Mouse (Mus musculus) 416B (cell line): ENCODE measurements around the gene Prkg1.

Experiments used
- DNase-seq: peaks from one replicate; pipeline ENCODE4 v3.0.0; 2011; ENCODE audit warnings: low read depth

Gene Prkg1

DNA sequence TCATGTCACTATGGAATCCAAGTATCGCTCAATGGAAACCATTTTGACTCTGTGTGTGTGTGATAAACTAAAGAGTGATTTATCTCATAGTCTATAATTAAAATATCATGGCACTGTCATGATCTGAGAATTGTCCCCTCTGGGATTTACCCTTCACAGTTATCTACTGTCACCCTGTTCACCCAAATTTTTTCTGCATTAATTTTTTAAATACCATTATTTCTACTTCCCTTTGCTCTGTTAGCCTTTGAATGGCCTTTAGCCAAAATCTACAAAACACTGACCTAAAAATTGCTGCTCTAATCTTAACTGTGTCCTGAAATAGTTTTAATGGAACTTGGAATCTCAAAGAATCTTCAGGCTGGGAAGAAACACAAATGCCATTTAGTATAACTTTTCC, 143.1 kb downstream of the Prkg1 start:
- DNase-seq = no peak

DNA sequence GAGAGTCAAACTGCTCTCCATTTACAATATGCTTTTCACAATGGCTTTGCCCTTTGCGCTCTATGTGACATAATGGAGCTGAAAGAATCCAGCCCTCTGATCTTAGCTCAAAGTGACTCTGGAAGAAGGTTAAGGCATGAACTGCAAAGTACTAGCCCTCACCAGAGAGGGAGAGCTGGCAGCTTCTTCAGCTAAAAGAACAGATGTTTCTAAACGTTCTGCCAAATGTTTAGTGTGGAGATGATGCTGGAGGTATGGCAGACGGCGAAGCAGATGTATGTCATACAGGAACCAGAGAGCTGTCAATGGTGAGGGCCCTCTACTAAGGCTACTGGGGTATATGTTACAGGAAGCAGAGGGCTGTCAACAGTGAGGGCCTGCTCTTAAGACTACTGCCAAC, 148.0 kb downstream of the Prkg1 start:
- DNase-seq = no peak

DNA sequence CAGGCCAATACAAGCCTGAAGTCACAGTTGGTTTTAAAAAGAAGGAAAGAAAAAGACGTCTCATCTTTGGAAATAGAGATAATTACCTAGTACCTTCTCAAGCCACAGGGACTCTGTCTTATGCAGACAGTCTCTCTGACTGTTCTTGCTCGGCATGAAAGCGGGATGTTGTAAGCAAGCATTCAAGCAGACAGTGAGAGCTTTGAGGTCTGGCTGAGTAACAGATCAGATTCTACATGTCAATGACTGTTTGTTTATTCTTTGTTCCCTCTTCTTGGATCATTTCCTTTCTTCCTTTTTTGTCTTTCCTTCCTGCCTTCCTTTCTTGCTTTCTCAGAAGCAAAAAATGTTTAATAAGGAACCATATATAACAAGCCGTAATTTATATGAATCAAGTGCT, 148.7 kb downstream of the Prkg1 start:
- DNase-seq = no peak

DNA sequence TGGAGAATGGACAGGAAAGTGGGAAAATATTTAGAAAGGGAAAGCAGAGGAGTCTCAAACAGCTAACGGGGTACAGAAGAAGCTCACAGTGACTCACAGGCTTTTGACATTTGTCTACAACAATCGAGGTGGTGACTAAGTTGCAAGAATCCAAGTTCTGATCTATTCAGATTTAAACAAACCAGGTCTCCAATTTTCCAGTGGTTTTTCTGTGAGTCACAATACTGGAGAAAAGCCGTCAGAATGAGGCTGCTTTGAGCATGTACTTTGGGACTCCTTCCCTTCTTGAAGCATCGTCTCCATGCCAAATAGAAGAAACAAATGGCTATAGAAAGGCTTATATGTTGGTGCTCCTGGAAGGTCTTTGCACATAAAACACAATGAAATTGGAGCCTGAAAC, 151.7 kb downstream of the Prkg1 start:
- DNase-seq = no peak

DNA sequence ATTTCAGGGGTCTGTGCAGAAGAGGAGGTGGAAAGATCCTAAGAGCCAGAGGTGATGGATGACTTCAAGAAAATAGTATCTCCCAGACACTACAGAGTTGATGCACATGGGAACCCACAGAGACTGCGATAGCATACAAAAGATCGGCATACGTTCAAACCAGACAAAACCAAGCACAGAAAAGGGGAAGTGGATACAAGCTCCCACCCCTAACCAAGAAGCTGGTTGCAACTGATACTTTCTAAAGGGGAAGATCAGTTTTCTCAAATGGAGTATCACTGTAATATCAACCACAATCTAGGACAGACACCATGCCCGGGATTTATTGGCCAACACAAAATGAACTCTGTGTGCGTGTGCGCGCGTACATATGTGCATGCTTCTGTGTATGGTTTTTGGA, 162.3 kb downstream of the Prkg1 start:
- DNase-seq = peak; percentile 56

DNA sequence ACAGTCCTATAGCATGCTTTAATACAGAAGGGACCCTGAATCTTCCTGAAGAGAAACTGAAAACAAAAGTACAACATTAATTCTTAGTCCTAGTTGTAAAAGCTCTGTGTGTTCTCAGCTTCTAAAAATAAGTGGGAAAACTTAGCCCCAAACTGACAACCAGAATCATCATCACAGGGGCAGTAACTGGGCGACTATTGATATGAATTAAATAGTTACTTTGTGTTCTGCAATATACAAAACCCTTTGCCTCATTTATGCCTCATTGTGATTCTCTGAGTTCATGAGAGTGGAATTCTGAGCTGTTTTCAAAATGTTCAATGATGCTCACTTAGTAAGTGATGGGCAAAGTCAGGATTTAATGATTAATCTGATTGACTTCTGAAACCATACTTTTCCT, 170.8 kb downstream of the Prkg1 start:
- DNase-seq = no peak

DNA sequence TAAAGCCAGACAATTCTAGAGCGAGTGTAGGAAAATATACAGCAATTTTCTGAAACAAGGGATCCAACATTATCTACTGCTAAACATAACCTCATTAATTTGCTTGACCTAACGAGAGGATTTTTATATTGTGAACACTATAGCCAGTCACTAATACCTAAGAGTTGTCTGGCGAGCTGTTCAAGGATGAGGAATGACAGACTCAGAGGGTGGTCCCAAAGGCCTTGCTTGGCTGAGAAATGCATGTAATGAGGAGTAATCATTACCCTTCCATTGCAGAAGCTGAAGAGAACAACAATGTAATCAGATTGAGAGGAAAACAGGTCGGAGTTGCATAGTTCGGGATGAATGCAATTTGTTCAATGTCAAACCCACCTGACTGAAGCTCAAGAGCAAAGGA, 174.1 kb downstream of the Prkg1 start:
- no peak for DNase-seq

DNA sequence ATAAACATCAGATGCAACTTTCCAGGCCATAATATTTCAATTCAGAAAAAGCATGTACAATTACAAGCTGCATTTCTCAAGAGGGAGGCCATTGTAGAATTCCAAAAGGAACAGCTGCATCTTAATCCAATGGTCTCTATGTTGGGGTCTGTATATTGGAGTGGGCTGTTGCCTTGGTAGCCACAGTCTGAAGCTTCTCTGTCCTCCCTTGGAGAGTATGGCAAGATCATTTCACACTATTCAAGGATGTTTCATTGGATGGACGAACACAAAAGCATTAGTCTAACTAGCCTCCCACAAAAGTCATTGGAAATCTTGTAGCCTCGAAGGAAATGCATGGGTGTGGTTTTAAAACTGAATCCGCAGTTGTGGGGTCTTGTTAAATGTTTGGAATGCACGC, 187.7 kb downstream of the Prkg1 start:
- no peak for DNase-seq

DNA sequence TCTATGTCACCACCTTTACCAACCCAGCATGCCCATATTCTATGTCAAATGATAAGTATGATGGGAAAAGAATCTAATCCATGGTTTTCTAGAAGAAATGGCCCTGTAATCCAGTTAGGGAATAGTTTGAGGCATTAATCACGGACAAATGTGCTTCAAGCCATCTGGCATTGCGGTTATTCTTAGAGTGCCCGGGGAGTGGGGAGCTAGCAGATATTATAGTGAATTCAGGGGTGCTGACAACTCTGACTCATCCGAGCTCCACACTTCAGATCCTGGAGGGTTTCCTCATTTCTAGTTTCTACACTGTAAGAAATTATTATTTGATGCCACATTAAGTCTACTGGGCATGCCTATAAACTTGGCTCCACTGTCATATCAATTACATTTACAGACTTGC, 200.5 kb downstream of the Prkg1 start:
- no peak for DNase-seq

DNA sequence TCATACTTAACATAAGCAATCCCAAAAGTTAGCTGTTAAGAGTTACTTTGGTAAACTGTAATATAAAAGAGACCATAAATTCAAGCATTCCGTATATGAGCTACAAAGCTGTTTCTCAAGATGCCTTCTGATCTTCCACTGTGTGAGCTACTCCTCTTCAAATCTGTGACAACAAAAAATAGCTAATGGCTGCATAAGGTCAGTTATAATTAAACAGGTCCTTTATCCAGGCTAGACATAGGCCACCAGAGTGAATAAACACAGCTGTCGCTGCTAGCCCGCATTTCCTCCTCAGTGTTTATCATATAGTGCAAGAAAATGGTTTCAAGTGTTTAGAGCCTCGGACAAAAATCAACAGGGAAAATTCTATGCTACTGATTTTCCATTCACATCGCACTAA, 218.8 kb downstream of the Prkg1 start:
- no peak for DNase-seq

DNA sequence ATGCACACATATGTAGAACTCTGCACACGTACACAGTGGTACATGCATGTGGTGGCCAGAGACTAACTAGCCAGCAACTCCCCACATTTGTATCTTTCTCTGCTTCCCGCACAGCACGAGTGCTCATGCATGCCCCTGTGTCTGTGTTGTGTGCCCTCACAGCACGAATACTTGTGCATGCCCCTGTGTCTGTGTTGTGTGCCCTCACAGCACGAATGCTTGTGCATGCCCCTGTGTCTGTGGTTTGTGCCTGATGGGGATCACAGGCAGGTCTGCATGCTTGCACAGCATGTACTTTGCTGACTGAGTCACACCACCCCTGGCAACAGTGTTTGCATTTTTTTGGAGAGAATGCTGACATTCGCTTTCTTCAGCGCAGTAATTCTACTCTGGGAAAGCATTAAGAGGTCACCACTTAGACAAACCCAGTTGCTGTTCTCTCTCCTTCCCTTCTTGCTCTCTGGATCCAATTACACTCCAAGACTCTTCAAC, 233.5 kb downstream of the Prkg1 start:
- no peak for DNase-seq

DNA sequence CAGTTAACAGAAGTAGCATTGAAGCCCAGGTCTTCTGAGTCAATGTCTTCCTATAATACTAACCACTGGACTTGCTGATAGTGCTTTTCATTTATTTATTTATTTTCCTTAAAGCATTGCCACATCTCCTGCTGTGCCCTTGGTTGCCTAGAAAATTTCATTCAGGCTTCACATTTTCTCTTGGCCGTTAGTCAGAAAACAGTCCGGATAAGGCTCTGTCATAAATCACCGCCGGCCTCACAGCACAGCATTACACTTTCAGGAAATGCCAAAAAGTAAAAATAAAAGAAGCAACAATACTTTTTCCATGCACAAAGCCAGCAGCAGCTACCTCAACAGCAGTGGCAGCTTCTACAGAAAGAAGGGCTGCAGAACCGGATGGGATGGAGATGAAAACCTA, 234.2 kb downstream of the Prkg1 start:
- DNase-seq = peak; percentile 4

DNA sequence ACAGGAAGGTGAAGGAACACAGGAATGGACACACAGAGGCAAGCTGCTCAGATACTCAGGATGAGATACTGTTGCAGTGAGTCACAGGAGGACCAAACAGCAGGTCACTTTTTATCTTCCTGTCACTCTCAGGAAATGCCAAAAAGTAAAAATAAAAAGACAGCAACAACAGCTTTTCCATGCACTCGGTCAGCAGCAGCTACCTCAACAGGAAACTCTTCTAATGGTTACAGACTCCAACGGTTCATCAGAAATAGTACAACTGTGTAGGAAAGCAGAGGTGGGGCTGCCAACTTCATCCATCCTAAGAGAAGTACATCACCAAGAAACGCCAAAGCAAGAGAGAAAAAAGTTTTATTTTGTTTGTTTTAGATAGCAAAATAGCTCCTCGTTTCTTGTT, 234.9 kb downstream of the Prkg1 start:
- peak; percentile 31 for DNase-seq

DNA sequence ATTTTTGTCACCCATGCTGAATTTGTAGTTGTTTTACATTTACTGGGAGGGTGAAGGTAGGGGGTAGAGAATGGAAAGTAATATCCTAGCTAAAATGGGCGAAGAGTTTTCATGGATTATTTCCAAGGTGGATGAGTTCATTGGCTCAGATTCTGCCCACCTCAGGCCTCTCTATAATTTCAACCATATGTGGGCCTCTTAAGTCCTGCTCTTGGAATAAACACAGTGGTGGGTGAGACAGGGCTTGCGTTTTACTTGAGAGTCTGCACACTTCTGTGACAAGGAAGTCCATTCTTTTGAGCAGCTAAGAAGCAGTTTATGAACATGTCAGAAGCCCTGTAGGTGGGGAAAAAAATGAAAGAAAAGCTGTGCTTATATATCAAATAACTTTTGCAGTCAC, 250.3 kb downstream of the Prkg1 start:
- DNase-seq = no peak

DNA sequence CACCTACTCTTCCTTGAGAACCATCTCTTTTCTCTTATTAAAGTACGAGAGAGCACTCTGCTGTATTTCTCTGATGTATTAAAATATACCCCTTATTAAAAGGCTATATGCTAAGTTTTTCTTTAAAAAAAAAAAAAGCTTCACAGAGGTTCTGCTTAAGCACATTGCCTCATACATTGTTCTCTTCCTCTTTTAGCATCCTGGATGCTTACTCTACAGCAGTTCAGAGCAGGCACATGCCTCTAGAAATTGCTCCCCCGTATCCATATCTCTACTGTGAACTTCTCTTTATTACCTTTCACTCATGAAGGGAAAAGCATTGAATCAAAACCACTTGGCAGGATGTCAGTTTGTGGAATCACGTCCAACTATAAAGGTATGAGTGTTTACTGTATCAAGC, 257.0 kb downstream of the Prkg1 start:
- peak; percentile 6 for DNase-seq

DNA sequence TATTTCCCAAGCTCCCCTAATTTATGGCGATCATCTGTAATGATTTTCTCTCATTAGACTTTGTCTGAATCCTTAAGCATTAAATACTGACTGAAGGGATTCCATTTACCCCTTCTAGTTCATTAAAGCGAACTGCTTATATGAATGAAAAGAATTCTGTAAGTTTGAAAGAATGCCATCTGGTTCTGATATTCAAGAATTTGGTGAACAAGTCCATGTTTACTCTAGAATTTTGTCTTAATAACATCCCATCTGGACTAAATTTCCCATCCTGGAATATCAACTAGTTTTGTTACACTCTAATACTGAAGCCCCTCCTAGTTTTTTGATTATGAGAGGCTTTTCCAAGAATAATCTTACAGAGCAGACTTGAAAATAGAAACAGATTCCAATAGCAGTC, 258.5 kb downstream of the Prkg1 start:
- no peak for DNase-seq

DNA sequence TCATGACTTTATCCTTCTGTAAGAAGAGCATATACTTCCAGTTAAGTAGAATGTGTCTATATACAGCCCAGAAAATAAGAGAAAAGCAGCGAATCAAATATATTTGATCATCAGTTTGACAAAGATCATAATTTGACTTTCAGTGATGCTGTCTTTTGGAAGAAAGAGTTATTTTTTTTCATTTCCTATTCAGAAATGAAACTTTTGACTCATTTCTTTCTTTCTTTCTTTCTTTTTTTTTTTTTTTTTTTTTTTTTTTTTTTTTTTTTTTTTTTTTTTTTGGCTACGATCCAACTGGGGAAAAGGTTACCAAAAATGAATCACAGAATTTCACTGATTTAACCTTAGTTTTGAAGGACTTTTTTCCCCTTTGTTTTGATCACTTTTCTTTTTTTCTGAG, 259.8 kb downstream of the Prkg1 start:
- no peak for DNase-seq

DNA sequence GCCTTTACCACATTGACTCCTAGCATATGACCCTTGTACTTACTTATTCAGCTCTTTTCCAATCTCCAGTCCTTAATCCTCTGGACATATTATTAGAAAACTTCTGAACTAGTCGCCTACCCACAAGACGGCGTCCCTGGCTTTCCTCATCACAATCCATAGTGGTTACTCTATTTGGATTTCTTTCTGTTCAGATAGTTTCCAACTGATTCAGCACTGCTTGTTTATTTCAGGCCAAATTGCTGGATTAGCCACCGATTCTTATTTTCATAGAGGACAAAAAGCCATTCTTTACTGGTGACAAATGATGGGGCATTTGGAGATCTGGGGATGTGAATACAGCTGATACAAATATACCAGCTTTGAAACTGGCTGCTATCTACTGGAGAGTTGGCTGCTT, 267.4 kb downstream of the Prkg1 start:
- DNase-seq = no peak

DNA sequence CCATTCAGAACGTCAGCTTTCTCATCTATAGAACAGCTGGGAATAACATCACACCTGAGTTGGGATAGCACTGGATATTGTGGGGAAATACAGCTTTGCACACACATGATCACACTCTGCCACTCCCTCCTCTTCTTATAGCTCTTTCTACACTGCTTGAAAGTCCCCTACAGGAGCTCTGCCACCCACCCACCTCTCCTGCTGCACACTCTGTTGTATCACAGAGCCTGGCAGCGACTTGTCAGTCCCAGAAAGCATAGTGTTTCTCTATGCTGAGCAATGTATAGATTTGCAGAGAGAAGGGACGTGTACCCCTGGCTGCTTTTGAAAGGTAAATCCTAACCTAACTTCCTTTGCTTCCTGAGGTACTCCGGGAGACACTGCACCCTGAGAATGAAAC, 275.2 kb downstream of the Prkg1 start:
- no peak for DNase-seq

DNA sequence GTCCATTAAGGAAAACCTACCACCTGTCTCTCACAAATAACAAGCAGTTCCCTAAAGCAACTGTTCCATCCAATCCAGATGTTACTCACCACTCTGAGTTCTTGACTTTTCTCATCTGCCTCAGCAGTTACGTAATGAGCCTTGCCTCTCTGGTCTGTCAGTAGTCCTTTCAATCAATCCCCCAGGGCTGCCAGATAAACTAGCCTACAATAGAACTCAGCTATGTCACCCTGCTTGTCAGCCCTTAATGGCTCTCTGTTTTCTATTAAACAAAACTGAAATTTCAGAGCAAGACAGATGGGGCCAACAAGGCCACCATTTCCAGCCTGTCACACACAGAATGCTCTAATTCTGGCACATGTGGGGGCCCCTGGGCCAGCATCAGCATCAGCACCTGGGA, 293.1 kb downstream of the Prkg1 start:
- no peak for DNase-seq

DNA sequence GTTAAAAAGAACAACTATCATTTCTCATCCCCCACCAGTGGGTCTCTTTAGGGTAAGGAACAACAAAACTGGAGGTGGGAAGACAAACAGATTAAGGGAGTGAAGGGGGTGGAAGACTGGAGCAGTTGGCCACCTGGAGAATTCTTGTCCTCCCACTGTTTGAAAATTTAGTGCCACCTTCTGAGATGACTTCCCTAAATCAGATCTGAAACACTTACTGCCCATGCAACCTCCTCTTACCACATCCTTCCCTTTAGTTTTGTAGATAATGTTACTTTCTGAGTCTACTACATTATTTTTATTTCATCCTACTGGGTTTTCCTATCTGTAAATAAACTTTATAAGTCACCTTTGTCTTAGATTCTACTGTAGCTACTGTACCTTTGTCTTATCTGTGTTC, 304.6 kb downstream of the Prkg1 start:
- peak; percentile 21 for DNase-seq

DNA sequence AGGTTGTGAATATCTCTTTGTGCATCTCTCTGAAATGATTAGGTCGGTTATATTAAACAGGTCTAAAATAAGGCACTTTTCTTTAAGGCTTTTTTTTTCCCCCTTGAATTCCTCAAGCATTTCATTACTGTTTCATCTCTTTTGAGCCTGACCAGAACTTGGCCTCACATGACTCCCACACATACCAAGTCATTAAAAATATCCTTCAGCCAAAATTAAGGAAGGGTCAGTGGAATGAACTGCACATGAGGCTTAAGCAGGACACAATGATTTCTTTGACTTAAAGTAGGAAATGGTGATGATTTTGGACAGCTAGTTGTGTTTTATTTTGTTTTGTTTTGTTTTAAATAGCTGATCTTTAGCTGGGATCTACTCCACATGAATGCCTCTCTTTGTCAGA, 320.7 kb downstream of the Prkg1 start:
- no peak for DNase-seq

DNA sequence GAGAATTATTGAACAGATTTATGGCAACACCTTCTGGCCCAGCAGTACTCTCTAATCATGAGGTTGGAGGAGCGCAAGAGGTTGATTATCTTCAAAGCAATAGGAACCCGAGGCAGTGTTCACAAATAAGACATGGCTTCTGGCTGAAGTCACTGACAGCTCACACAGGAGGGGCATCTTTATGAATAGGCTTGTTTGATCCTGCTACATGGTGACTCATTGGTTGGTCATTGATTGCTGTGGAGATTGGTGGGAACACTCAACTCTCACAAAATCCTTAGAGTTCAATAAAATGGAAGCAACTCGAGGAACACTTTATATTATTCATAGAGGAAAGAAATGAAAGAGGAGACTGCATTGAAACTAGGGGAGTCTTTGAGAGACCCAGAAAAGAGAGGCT, 322.5 kb downstream of the Prkg1 start:
- DNase-seq = peak; percentile 4

DNA sequence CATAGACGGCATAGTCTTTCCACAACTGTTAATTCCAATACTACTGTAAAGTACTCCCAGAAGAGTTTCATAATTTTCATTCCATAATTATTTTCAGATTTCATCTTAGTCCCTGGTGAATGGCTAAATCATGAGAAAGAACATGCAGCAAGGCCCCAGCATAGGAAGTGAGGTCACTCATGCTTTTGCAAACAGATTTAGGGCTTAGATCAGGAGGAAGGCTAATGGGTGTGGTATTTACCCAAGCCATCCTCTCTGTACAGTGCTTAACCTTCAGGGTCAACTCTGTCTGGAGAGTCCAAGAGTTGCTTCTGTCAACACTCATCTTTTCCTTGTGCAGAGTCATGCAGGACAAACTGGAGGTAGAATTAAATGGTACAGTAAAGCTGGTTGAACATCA, 331.4 kb downstream of the Prkg1 start:
- no peak for DNase-seq

DNA sequence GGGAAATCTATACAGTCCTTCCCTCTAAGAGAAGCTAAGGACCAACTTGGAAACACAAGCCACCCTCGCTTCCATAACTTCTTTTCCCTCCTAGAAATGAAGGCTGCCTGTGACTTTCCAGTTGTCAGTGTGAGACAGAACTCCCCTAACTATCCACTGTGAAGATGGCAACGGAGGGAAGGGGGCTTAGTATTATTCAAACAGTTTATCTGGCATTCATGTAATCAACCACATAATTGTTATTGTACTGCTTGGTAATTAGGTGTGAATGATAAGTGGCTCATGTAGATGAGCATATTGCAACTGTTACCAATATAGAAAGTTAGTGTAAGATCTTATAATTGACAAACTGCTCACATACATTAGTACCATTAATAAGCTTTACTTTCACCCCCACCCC, 333.4 kb downstream of the Prkg1 start:
- DNase-seq = no peak
